Mouse (Mus musculus) megakaryocyte, embryonic 14.5 days (primary cell): ENCODE measurements at regions not wholly inside any gene's neighbourhood (a gene's known extent, or its start where the extent isn't known, plus 50 kb on each side); places are given as distances from the start of the nearest gene placed in this dataset.

ENCODE experiments used
- FLI1 ChIP-seq: IDR thresholded peaks from 2 replicates; pipeline ENCODE4 v1.6.1; 2012; ENCODE audit warnings: low read length, inconsistent platforms, mixed read lengths
- GATA1 ChIP-seq: IDR thresholded peaks from 3 replicates; pipeline ENCODE4 v1.6.1; 2012; ENCODE audit warnings: mixed read lengths, low read length, inconsistent platforms, borderline replicate concordance

DNA sequence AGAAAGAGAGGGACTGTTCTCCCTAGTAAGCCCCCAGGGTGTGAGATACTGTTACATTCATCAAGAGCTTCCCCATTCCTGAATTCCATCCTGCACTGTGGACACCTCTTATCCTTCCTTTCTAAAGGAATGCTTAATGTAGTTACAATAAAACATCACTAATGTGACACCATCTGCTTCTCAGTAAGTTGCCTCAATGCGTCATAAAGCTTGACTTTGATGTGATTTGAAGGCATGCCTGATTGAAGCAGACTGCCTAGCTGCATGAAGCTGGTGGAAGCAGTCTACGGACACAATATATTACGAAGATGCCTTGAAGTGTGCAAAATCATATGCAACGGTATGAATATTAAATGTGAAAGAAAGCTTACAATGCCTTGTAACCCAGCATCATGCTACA is 65.6 kb upstream of the Cd180 start:
- TF ChIP-seq GATA1 (no peak), FLI1 (no peak)
